Mouse (Mus musculus): ENCODE data around the gene Pfn1. TPM values are rescaled to one million over a fixed set of nuclear protein-coding genes. Genes with fewer than 3 reads are reported as not detected.

The Pfn1 gene
- total and polyA plus RNA-seq, 2 experiments = 132 to 583 TPM

DNA sequence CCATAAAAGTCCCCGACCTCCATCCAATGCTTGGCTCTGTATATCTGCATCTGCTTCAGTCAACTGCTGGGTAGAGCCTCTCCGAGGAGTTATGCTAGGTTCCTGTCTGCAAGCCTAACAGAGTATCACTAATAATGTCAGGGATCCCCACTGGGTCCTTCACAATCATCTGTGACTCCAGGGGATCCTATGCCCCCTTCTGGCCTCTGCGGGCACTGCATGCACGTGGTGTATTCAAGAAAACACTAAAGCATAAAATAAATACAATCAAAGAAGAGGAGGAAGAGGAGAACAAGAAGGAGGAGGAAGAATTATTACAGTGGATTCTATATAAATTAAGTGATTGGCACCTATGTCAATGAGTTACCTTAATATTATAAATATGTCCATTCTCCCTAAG is 29.0 kb downstream of the Pfn1 start:
- WGBS = 57% methylated on average over 4 of the region's 4 CpGs
- DNase-seq (ENCODE audit: extremely low read depth, low read depth, low spot score) = no peak

DNA sequence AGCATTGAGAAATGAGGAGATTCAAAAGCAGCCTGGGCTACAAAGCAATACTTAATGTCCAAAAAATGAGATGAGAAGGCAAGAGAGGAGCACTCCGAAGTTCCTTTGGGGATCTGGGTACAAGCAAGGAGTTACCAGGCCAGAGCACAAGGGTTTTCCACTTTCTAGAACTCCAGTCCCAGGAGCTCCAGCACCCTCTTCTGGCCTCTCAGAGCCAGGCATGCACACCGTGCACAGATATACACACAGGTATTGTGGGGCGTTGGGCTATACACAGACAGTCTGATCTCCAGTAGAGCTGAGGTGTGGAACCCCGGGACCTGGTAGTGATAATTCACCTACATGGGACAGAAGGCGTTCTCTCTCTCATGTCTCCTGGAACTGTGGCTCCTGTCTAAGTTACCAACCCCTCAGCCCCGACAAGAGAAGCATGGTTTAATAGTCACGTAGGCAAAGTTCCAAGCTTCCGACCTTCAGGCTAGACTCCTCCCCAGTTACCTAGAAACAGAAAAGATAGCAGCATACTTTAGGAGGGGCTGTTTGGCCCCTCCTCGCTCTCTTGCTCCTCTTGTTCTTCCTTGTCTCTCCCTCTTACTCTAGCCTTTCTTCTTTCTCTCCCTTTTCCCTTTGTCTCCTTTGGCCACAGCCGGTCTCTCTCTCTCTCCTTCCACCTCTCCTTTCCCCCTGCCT is 31.2 kb downstream of the Pfn1 start:
- no peak overlapping the region for H3K27ac ChIP-seq (replicated peaks; ENCODE audit: insufficient read depth, low read depth, low read length)
- H3K9ac ChIP-seq (ENCODE audit: low read depth, low read length) = no peak overlapping the region
- 0 out of 2 replicates have a peak, but pooled peaks cover 5% of the 10 kb centered on the region for H3K4me1 ChIP-seq (ENCODE audit: control insufficient read depth, insufficient read depth, low read length)
- TF ChIP-seq CTCF (IDR thresholded peaks at IDR 0.05; ENCODE audit: low read depth, low read length) (peak; percentile 35), POLR2A (IDR thresholded peaks at IDR 0.05; ENCODE audit: extremely low read depth, insufficient read depth, low read length) (no peak)
- H3K36me3 ChIP-seq (ENCODE audit: control insufficient read depth, insufficient read depth, low read length) = no peaks in the 10 kb centered on the region
- H3K79me2 ChIP-seq (ENCODE audit: control insufficient read depth, insufficient read depth, low read length) = no peaks in the 10 kb centered on the region
- H3K4me3 ChIP-seq (ENCODE audit: insufficient read depth, low read depth, low read length) = no peak overlapping the region
- WGBS = 89% methylated on average over 10 of the region's 10 CpGs
- no peak for DNase-seq (ENCODE audit: extremely low read depth, low read depth, low spot score)
- H3K27me3 ChIP-seq (ENCODE audit: control insufficient read depth, insufficient read depth, low read length) = no peaks in the 10 kb centered on the region

More for the DNA sequence above, 29.0 kb downstream of the Pfn1 start:
- no peaks in the 10 kb centered on the region for H3K36me3 ChIP-seq (ENCODE audit: control insufficient read depth, insufficient read depth, low read length)
- peak; percentile 79 for TF ChIP-seq CTCF (IDR thresholded peaks at IDR 0.05; ENCODE audit: low read depth, low read length)
- TF ChIP-seq POLR2A (IDR thresholded peaks at IDR 0.05; ENCODE audit: extremely low read depth, insufficient read depth, low read length) = no peak
- H3K4me1 ChIP-seq (ENCODE audit: control insufficient read depth, insufficient read depth, low read length) = peaks cover 10% of the 10 kb centered on the region
- H3K4me3 ChIP-seq (ENCODE audit: insufficient read depth, low read depth, low read length) = no peak overlapping the region
- no peaks in the 10 kb centered on the region for H3K79me2 ChIP-seq (ENCODE audit: control insufficient read depth, insufficient read depth, low read length)
- no peaks in the 10 kb centered on the region for H3K27me3 ChIP-seq (ENCODE audit: control insufficient read depth, insufficient read depth, low read length)
- no peak overlapping the region for H3K27ac ChIP-seq (replicated peaks; ENCODE audit: insufficient read depth, low read depth, low read length)
- H3K9ac ChIP-seq (ENCODE audit: low read depth, low read length) = no peak overlapping the region

DNA sequence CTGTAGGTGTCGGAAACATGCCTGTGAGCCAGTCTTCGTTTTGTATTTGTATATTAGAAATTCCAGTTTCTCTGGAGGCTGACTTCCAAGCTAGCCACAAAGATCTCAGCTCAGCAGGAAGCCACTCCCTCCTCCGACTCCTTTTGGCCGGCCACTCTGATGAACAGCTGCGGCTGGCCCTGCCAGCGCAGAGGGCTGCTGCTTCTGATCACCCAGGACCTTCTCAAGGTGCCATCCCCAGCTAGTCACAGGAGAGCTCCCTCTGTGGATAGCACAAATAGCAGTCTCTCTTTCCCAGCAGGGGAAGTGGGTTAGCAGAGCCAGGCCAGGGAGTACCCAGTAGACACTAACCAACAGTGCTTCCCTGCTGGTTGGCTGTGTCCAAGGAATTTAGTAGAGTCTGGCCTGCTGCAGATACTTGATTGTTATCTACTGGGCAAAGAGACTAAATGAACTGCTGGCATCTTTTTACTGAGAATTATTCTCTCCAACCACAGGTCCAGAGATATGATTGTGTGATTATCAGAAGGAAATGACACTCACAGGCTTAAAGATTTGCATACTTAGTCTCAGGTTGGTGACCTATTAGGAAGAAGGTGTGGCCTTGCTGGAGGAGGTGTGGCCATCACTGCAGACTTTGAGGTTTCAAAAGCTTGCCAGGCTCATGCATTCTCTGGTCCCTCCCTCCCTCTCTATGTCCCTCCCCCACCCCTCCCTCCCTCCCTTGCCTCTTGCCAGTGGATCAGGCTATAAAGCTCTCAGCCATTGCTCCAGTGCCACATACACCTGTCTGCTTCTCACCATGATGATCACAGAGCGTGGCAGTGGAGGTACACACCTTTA is 32.3 kb downstream of the Pfn1 start:
- WGBS = 76% methylated on average over 7 of the region's 7 CpGs
- no peaks in the 10 kb centered on the region for H3K79me2 ChIP-seq (ENCODE audit: control insufficient read depth, insufficient read depth, low read length)
- H3K4me1 ChIP-seq (ENCODE audit: control insufficient read depth, insufficient read depth, low read length) = 0 out of 2 replicates have a peak, but pooled peaks cover 5% of the 10 kb centered on the region
- DNase-seq (ENCODE audit: extremely low read depth, low read depth, low spot score) = peak; percentile 58
- H3K27me3 ChIP-seq (ENCODE audit: control insufficient read depth, insufficient read depth, low read length) = no peaks in the 10 kb centered on the region
- no peak overlapping the region for H3K4me3 ChIP-seq (ENCODE audit: insufficient read depth, low read depth, low read length)
- no peak overlapping the region for H3K9ac ChIP-seq (ENCODE audit: low read depth, low read length)
- TF ChIP-seq POLR2A (IDR thresholded peaks at IDR 0.05; ENCODE audit: extremely low read depth, insufficient read depth, low read length) (no peak), CTCF (IDR thresholded peaks at IDR 0.05; ENCODE audit: low read depth, low read length) (no peak)
- H3K36me3 ChIP-seq (ENCODE audit: control insufficient read depth, insufficient read depth, low read length) = no peaks in the 10 kb centered on the region
- H3K27ac ChIP-seq (replicated peaks; ENCODE audit: insufficient read depth, low read depth, low read length) = no peak overlapping the region

DNA sequence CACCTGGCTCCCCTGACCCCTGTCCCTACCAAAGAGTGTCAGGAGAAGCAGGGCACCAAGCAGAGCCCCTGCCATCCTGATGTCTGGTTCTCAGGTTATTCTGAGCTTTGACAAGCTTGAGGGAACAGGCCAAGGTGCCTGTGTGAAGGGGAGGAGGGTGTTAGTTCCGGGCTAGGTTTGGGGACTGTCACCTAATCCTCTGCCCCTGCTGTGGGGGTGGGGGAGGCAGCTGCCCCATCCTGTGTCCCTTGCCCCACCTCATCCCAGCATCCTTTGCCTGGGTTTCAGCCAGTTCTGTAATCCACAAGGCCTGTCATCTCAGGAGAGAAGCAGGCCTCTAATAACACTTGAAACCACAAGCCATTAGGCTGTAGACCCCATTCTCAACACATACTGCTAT is 35.3 kb downstream of the Pfn1 start, which contains the start of gene Chrne:
Gene Chrne, minus strand, starts transcription at position 116 of the 400 bp plus-strand sequence.
- TF ChIP-seq POLR2A (IDR thresholded peaks at IDR 0.05; ENCODE audit: extremely low read depth, insufficient read depth, low read length) = no peak
- no peak for TF ChIP-seq CTCF (IDR thresholded peaks at IDR 0.05; ENCODE audit: low read depth, low read length)
- Histone ChIP-seq H3K27me3 (ENCODE audit: control insufficient read depth, insufficient read depth, low read length) (no peaks in the 10 kb centered on the region), H3K36me3 (ENCODE audit: control insufficient read depth, insufficient read depth, low read length) (no peaks in the 10 kb centered on the region), H3K27ac (replicated peaks; ENCODE audit: insufficient read depth, low read depth, low read length) (no peak within 1 kb of the TSS), H3K79me2 (ENCODE audit: control insufficient read depth, insufficient read depth, low read length) (no peaks in the 10 kb centered on the region), H3K4me1 (ENCODE audit: control insufficient read depth, insufficient read depth, low read length) (peaks cover 3% of the 10 kb centered on the region; the same call in 1 of the 2 replicates), H3K9ac (ENCODE audit: low read depth, low read length) (no peak within 1 kb of the TSS), H3K4me3 (ENCODE audit: insufficient read depth, low read depth, low read length) (no peak within 1 kb of the TSS)
- WGBS = 77% methylated on average over 1 of the region's 1 CpGs
- DNase-seq (ENCODE audit: extremely low read depth, low read depth, low spot score) = no peak

DNA sequence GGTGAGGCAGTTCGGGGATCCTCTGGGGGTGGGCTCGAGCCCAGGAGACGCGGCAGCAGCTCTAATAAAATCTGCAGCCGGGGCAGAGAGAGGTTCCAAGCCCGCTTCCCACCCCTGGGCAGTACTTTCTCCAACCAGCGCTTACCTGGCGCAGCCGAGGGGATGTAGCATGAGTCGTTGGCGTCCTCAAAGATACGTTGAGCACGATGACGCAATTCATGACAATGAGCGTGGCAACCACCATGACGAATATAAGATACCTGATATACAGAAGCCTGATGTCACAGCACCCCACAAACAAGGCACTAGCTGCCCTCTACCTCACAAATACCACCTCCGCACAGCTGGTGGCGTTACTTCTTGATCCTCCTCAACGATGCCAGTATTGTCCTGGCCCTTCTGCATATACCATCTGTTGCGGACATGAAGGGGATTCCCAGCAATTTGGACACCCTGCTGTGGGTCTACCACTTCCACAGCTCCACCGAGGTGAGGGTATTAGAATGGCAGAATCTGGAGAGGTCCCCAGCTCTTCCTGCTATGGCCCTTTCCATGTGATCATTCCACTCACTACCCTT is 38.8 kb downstream of the Pfn1 start, which contains the start of gene 4930544D05Rik:
Gene 4930544D05Rik, plus strand, starts transcription at position 333 of the 578 bp plus-strand sequence.
- H3K27ac ChIP-seq (replicated peaks; ENCODE audit: insufficient read depth, low read depth, low read length) = no peak within 1 kb of the TSS
- peaks cover 3% of the 10 kb centered on the region; the same call in 1 of the 2 replicates for H3K4me1 ChIP-seq (ENCODE audit: control insufficient read depth, insufficient read depth, low read length)
- peaks cover 3% of the 10 kb centered on the region; the same call in 1 of the 2 replicates for H3K36me3 ChIP-seq (ENCODE audit: control insufficient read depth, insufficient read depth, low read length)
- no peaks in the 10 kb centered on the region for H3K79me2 ChIP-seq (ENCODE audit: control insufficient read depth, insufficient read depth, low read length)
- peak within 1 kb of the TSS; percentile 17; the same call in 1 of the 2 replicates for H3K4me3 ChIP-seq (ENCODE audit: insufficient read depth, low read depth, low read length)
- H3K27me3 ChIP-seq (ENCODE audit: control insufficient read depth, insufficient read depth, low read length) = no peaks in the 10 kb centered on the region
- WGBS = 46% methylated on average over 21 of the region's 21 CpGs
- TF ChIP-seq CTCF (IDR thresholded peaks at IDR 0.05; ENCODE audit: low read depth, low read length) (no peak), POLR2A (IDR thresholded peaks at IDR 0.05; ENCODE audit: extremely low read depth, insufficient read depth, low read length) (no peak)
- no peak for DNase-seq (ENCODE audit: extremely low read depth, low read depth, low spot score)
- 0 out of 2 replicates have a peak within 1 kb of the TSS, but pooled peaks have one; percentile 10 for H3K9ac ChIP-seq (ENCODE audit: low read depth, low read length)

Data from liver, adult 2 months (tissue).